Mouse (Mus musculus): ENCODE results near the gene Nkx2-5.

GRCm38 (mm10) chr17:26873502-26873901 is 28.7 kb upstream of the Nkx2-5 start:
- TF ChIP-seq CTCF (IDR thresholded peaks at IDR 0.05) (no peak), EP300 (IDR thresholded peaks at IDR 0.05; ENCODE audit: insufficient read depth, low read depth, low read length) (no peak), POLR2A (IDR thresholded peaks at IDR 0.05; ENCODE audit: insufficient read depth, low read depth, low read length) (no peak)
